Mouse (Mus musculus) naive thymus-derived CD4-positive, alpha-beta T cell, adult 2 months (primary cell): ENCODE results near the gene Cd79a.

ENCODE experiments used
- DNase-seq: peaks from one replicate; pipeline ENCODE4 v3.0.0-alpha.2; 2011; ENCODE audit warnings: low read depth

Gene Cd79a

DNA sequence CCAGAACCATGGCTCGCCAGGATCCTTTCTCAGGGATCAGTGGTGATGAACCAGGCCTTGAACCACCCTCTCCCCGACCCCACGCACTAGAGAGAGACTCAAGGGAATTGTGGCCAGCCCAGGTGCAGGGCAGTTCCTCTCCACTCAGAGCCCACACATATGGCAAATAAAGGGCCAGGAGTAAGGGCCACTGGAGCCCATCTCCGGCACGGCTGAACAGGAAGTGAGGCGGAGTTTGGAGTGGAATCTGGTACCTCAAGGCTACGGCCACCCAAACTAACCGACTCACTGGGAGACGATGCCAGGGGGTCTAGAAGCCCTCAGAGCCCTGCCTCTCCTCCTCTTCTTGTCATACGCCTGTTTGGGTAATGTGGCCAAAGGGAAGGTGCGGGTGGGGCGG is at the start of gene Cd79a:
TSS of gene Cd79a (plus strand) at position 158 of the 400 bp plus-strand sequence.
- peak; percentile 16 for DNase-seq

DNA sequence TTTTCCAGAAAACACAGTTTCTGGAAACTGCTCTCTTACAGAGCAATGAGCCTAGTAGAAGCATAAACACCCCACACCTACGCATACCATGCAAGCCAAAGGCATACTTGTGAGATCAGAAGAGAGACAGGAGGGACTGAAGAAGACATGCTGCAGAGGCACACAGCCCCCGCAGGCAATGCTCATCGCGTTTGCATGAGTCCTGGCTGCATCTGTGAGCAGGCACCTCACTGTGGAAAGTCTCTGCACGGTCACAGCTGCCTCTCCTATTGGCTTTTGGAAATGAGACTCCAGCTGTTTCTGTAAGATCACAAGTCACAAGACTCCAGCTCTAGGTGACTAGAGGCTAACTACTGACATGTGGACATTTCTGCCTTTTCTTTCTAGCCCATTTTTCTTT is 47.0 kb upstream of the Cd79a start:
- DNase-seq: no peak

DNA sequence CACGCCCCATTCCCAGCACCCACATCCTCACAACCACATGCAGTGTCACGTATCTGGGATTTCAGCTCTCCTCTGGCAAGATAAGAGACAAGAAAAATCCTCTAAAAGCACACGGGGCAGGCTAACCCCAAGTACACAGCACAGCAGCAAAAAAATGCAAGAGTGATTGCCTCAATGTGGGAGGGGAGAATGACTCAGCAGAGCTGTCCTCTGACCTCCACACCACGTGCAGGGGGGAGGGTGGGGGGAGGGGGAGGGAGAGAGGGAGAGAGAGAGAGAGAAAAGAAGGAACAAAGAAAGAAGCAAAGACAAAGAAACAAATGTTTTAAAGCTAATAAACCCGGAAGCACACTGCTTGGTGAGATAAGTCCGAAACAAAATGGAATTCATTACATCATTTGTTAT is 46.3 kb upstream of the Cd79a start:
- no peak for DNase-seq

DNA sequence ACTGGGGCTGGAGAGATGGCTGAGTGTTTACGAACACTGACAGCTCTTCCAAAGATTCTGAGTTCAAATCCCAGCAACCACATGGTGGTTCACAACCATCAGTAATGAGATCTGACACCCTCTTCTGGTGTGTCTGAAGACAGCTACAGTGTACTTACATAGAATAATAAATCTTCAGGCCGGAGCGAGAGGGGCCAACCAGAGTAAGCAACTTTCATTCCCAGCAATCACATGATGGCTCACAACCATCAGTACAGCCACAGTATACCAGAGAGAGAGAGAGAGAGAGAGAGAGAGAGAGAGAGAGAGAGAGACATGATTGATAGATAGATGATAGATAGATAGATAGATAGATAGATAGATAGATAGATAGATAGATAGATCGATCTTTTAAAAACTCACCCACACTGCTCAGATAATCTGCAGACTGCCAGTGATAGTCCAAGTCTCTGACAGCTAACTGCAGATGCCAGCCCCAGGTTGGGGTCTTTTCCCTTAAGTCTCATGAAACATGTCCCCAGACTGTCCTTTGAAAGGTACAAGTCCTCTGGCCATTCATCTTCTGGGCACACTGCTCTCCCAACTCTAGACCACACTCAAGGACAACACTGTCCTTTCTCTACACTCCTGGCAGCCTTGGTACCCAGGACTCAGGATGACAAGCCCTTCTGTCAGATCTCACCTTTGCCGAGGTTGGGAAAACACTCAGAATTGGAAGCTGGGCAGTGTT is 45.4 kb upstream of the Cd79a start:
- DNase-seq: no peak

DNA sequence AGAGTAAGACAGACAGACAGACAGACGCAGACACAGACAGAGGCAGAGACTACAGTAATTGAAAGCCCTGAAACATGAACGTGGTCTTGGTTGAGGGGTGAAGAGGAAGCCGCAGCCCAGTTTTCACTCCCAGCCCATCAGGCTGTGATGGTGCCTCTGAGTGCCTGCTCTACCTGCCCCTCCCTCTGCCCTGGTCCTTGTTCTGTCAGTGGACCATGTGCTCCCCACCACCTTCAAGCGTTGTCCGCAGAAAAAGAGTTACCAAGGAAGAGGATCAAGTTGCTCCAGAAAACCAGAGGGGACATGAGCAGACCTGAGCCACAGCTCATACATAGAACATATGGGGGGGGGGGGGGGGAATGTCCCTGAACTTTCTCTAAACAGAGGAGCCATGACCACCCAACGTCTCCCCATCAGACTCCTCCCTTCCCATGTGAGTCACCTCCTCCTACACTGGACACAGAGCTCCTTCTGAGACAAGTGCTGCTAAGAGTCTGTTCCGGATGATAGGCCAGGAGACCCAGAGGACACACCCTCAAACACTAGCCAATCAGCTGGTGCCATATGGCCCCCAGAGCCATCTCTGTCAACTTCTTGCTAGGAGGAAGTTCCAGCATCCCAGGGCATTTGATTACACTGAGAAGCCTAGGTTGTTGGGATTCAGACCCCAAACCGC is 44.5 kb upstream of the Cd79a start:
- no peak for DNase-seq

DNA sequence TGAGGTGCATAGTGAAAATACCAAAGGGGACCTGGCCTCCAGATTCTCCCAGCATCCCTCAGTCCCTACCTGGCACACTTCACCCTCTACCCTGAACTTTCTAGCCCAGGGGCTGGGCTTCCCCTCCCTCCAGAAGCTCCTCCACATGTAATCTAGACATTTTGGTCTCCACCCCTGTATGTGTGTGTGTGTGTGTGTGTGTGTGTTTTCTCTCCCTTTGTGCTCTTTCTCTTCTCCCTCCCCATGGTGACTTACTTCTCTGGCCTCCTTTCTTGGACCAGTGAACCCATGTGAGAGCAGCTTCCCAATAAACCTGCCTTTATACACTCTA is 44.0 kb upstream of the Cd79a start:
- DNase-seq: no peak

DNA sequence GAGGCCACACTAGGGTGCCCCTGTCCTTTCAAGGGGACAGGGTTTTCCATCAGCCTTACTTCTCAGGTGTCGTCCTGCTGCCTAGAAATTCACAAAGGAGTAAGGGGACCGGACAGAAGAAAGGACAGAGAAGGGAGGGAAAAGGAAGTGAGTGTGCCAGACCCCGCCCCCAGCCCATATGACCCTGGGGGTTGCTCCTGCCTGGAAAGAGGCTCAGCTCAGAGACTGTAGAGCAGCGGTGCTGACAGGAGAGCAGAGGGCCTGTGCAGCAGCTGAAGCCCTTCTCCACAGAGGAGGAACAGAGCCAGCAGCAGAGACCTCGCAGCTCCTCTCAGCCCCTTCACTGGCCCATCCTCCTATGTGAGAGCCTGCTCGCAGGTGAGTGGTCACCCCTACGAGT is 43.5 kb upstream of the Cd79a start:
- DNase-seq: no peak

DNA sequence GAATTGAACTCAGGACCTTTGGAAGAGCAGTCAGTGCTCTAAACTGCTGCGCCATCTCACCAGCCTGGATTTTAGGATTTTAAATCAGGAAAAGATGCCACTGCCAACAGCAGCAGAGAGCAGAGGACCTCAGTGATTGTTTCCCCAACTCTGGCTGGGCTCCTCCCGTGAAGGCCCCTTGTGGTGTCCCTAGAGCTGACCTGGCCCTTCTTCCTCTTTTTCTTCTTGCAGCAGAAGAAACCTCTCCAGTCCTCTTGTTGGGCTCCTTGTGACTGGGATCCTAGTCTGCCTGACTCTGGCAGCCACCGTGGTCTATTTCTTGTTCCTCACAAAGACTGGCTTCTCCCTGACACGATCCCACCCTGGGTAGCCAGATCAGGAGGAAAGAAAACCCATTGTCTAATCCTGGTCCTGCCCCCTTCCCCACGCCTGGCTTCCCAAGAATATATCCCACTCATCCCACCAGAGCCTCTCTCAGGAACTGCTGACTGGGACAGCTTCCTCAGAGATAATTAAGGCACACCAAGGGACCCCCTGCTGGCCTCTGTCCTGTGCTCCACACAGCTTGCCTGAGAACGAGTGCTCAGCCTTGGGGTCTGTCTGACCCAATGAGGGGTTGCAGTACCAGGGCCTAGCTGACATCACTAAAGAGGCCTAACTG is 40.6 kb upstream of the Cd79a start:
- DNase-seq: no peak

DNA sequence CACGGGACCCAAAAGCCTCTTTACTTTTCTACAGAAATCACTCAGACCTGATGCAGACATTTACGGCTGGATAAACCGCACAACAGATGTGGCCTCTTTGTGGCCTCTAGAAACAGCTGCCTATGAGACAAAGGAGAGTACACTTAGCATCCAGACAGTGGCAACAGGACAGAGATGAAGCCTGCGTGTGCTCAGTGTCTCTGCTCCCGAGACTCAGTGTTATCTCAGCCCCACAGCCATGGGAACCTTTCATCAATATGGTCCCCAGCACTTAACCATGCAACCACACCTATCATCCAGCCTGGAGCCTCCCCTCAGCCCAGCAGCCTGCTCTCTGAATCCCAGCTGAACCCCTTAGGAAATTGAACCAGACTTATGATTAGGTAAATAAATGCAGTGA is 37.9 kb upstream of the Cd79a start:
- DNase-seq: no peak

DNA sequence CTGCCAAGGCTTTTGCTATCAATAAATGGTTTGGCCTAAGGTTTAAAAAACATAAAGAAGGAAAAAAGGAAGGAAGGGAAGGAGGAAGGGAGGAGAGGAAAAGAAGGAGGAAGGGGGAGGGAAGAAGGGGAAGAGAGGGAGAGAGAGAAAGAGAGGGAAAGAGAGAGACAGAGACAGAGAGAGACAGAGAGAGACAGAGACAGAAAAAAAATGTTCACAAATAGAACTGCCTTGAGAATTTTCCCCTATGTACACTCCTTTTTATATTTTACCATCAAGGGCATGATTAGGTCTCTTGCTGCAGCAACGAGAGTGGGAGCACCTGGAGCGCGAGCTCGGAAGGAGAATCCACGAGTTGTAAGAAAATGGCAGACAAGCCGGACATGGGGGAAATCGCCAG is 35.3 kb upstream of the Cd79a start, which contains the start of gene Gm9844:
TSS of gene Gm9844 (plus strand) at position 301 of the 400 bp plus-strand sequence.
- no peak for DNase-seq

DNA sequence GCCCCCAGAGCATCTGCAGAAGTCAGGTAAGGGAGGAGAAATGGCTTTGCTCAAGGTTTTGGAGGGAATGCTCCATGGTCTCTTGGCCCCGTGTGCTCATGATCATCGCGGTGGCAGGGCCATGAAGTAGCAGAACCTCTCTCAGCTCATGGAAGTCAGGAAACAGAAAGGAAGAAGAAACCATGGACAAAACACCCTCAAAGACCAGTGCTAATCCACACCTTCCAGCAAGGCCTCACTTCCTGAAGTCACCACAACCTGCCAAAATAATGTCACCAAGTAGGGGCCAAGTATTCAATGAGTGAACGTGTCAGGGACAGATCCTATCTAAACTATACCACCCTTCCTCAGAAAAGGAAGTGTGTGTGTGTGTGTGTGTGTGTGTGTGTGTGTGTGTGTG is 34.3 kb upstream of the Cd79a start:
- DNase-seq: no peak

DNA sequence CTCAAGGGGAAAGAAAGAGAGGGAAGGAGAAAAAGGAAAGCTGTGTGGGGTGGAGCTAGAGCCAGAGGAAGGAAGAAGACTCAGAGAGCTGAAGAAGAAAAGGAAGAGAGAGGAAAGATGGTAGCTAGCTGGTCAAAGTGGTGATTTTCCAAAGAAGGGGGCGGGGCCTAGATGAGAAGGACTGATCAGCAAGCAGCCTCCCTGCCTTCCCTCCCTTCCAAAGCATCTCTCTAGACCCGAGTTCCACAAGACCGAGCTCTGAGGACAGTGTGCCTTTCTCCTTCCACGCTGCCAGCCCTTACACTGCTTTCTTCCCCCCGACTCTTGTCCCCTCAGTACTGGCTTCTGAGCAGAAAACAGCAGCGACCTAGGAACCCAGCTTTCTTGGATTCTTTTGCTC is 33.0 kb upstream of the Cd79a start:
- DNase-seq: no peak

DNA sequence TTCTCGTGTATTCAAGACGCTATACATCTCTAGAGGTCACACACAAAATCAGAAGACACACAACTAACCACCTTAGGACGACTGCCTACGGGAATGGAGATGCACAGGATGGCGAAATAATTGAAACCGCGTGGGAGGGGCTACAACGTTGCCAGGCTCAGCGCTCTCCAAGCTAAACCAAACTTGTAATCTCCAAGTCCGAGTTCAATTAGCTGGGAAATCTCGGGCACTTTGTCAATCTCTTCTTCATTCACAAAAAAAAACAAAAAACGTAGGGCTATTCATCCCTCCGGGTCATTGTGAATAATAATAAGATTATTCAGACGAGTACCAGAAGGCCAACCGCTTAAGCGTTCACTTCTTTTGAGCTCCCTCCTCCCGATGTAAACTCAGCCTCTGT is 28.1 kb upstream of the Cd79a start:
- DNase-seq: no peak

DNA sequence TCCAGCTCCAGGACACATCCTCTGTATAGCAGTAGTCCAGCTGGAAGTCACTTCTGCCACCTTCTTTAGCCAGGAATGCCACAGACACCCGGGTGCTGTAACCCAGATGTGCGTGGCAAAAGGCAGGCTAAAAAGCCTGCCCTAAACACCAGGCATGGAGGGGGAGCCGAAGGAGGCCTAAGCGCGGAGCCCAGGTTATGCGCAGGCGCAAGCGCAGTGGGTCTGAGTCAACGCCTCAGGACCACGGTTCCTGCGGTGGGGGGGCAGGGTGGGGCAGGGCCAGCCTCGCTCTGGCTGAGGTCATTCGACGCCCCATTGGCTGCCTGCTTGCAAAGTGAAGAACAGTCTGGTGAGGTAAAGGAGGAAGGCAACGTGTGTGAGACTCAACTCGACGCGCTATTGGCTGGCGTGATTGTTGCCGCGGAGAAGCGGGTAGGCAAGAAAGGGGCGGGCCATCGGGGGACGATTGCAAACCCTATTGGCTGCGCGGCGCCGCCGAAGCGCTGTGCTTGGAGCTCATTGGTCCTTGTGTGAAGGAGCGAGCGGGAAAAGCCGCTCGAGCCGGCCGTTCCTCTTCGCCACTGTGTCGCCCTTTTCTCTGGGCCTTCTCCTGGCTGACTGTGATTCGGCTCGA is 27.5 kb upstream of the Cd79a start, which contains the start of the genes Lypd4 and Dmrtc2:
TSS of gene Lypd4 (minus strand) at position 410 of the 634 bp plus-strand sequence.
TSS of gene Dmrtc2 (plus strand) at position 526 of the 634 bp plus-strand sequence.
- DNase-seq: no peak

DNA sequence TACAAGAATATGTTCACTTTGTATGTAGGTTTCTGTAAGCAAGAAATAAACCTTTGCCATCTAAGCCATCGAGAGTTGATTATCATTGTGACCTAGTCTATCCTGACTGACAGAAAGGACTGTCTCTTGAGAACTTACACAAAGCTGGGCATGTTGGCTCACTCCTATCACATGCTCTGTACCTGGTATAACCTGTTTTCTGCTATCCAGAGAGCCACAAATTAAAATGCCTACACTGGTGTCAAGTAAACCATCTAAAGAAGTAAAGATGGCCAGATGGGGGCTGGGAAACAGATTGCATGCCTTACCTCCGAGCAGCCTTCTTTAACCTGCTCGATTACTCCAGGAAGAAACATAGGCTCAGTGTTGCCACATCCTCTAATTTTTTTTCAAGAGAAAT is 19.6 kb upstream of the Cd79a start:
- DNase-seq: no peak

DNA sequence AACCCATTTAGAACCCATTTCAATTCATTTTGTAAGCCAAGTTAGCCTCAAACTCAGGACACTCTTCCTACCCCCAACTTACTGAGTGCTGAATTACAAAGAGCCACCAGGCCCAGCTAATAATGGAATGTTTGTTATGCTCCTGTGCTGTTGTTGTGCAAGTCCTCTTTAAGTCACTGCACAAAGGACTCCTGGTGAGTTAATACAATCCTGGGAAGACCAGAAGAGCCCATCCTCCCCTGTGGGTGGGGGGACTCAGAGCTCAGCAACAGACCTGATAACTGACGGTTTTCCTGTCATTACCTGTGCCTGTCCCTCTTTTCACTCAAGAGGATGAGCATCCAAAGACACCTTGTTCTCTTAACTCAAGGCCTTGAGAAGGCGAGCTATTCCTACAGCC is 17.6 kb upstream of the Cd79a start:
- DNase-seq: no peak

DNA sequence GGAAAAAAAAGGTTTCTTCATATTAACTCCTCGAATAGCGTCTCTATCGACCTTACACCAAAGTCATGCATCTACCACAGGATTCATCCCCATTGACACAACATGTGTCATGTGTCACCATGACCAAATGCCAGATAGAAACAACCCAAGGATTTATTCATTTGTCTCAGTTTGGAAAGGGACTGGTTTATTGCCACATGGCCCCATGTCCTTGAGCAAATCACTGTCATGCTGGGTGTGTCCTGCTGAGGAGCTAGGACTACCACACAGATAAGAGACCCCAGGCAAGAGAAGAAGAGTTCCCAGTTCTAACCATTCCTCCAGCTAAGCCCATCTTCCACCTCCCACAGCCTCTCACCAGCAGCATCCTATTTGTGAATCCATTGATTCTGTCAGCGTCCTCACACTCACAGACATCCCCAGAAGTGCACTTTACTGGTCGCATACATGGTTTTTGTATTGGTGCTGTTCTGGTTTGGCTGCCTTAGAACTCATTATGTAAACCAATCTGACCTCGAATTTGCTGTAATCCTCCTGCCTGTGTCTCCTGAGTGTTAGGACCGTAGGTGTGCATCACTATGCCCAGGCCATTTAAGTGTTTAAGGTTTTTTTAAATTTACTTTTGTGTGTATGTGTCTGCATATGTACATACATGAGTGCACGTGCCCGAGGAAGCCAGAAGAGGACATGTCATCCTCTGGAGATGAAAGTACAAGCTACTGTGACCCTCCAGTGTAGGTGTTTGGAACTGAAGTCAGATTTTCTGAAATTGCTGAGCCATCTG is 14.6 kb upstream of the Cd79a start:
- no peak for DNase-seq

DNA sequence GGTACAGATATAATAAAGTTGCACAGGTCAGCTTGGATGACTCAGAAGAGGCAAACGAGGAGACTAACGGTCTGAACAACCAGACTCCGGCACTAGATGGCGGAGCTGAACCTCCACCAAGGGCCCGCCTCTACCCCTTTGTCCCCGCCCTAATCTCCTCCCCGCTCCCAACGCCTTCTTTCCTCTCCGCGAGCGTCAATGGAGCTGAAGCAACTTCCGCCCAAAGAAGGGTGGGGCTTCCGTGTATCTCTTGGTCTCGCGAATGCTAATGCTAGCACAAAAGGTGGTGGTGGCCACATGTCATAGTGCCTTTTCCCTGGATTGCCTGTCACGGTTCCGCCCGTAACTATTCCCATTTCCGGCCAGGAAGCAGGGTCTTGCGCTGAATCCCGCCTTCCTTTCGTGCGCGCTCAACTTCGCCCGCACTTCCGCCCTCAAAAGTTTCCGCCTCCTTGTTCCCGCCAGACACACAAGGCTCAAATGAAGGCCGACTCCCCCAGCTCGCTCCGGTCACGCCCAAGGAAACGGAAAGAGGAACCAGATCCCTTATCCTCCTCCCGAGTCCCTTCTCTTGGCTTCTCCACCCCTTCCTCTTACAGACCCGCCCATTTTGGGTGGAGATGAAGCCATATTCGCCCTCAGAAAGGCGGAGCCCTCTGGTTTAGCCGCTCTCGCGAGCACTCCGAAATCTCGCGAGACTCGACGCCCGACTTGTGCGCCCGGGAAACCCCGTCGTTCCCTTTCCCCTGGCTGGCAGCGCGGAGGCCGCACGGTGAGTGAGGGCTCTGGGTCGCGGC is 13.1 kb upstream of the Cd79a start, which contains the start of gene Rps19:
TSS of gene Rps19 (plus strand) at position 476 of the 797 bp plus-strand sequence.
- DNase-seq: peak; percentile 99

DNA sequence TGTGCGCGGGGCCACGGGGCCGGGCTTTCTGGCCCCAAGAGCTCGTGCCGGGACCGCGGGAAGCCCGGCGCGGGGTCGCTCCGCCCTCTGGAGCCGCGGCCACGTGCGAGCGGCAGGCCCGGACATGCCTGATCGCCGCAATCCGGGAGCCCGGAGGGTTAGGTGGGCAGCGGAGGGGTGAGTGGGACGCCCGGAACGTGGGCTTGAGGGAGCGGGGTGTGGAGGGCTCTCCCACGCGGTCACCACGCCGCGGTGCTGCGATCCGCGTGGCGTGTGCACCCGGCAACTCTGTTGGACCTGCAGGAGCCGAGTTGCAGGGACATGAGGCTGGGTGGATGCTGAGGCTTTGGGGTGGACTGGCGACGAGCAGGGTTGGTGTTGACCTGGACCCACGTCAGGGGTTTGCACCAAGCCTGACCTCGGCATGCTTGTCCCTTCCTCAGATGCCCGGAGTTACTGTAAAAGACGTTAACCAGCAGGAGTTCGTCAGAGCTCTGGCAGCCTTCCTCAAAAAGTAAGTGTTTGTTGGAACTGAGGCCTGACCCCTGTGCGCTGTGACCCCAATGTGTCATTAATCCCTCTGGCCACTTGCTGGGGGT is 12.4 kb upstream of the Cd79a start:
- no peak for DNase-seq

DNA sequence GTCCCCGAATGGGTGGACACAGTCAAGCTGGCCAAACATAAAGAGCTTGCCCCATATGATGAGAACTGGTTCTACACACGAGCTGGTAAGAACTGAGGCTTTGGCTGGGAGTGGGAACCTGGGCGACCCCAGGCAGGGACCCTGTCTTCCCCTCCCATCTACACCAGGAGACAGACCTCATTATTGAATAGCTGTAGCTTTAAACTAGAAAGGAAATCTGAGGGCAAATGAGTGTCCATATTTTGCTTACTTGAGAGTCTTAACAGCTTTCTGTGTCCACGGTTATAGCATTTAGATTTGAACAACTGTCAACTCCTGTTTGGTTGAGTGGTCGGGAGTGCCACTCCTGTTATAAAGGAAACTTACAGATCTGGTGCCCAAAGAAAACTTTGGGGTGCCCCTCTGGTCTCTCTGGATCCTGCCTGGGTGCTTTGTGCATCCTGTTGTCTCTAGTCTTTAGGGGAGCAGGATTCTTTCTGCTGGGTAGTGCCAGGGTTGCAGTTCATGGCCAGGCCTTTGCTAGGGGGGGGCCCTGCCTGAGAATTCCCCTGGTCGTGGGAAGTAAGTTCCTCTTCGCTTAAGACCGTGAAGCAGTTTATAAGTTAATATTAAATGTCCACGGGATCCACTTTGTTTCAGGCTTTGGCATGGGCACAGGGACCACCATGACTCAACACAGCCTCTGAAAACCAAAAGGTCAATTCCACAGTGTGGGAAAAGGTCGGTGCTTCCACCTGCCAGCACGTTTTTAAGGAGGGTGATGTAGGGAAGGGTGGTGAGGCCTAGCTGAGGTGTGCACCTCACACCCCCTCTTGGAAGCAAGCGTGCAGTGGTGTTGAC is 11.5 kb upstream of the Cd79a start:
- DNase-seq: peak; percentile 30
